Mouse (Mus musculus) heart, postnatal 0 days (tissue): ENCODE measurements around the gene Ggact.

Experiments
- CTCF ChIP-seq: IDR thresholded peaks from 2 replicates; pipeline ENCODE4 v1.5.1; 2016; ENCODE audit warnings: antibody characterized with exemption, control low read depth, low read depth
- EP300 ChIP-seq: IDR thresholded peaks from 2 replicates; pipeline ENCODE4 v1.6.1; 2016; ENCODE audit warnings: antibody characterized with exemption, low read depth

DNA sequence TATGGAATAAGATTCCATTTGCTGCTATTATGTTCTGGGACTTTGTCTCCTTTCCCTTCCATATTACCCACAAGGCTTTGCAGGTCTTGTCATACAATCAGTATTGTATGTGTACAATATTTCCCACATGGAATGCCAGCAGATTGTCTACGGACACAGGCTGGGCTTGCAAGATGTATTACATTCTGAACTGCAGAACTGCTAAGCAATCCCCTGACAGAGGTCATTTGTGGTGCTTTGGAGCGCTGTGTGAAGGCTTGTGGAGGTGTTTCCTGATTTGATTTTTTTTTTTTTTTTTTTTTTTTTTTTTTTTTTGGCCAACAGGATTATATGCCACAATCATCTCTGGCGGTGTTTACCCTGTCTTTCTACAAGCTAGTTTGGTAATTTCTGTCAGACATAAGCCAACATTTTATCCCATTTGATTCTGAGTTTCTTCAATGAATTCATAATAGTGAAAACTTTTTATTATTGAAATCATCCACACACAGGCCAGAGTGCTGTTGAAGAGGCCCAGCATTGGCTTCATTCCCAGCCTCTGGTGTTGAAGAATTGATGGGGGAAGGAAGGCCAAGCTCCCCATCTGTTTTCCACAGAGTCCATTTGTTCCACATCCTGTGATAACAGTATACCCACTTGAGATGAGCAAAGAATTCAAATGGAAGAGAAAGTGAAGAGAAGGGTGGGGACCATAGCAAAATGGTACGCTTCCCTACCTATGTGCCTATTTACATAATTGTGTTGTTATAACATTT, 45.8 kb downstream of the Ggact start:
- TF ChIP-seq EP300 (no peak), CTCF (no peak)
